In the genomic region with DNA sequence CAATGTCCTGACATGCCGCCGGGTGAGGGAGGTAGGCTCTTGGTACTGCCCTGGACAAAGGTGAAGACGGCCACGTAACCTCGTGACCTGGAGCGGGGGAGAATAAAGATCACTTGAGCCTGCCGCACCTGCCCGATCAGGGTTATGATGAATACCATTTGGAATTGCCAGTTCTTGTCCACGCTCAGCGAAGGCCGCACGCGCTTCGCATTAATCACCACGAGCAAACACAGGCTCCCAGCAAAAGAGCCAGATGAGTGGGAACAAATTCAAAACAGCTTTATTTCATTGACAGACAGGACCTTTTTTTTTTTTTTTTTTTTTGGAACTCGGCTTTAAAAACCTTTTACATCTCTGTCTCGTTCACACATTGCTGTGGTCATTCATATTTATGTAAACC, we compare ENCODE assay signal across 21 mouse cellular contexts.
DNase-seq lines count a peak whose midpoint lies in the region; ATAC-seq and TF ChIP-seq lines count a peak whose summit lies in the region.
"Had no signal": no experiment of that assay in that cellular context is flagged by ENCODE, and none has a peak within 500 bp of the region (broad histone marks: within the 10 kb centered on the region; RNA-seq: fewer than 3 reads in every experiment).

No protein-coding gene starts in this region.

- no peaks in the 10 kb centered on the region for H3K36me3 ChIP-seq in hindbrain, postnatal 0 days (ENCODE audit: insufficient read depth, low read length)
- no peaks in the 10 kb centered on the region for H3K36me3 ChIP-seq in hindbrain, embryonic 11.5 days (ENCODE audit: control insufficient read depth, insufficient read depth, low read length)
- H3K36me3 ChIP-seq: forebrain, embryonic 10.5 days; neural tube, embryonic 15.5 days had no signal

- H3K27me3 ChIP-seq in hindbrain, postnatal 0 days (ENCODE audit: insufficient read depth, low read length): no peaks in the 10 kb centered on the region
- no peaks in the 10 kb centered on the region for H3K27me3 ChIP-seq in hindbrain, embryonic 11.5 days (ENCODE audit: control insufficient read depth, insufficient read depth, low read length)

- no peaks in the 10 kb centered on the region for H3K4me1 ChIP-seq in hindbrain, postnatal 0 days (ENCODE audit: insufficient read depth, low read length)
- H3K4me1 ChIP-seq in hindbrain, embryonic 11.5 days (replicated peaks; ENCODE audit: control insufficient read depth, insufficient read depth, low read length): no peaks in the 10 kb centered on the region
- H3K4me1 ChIP-seq: neural tube, embryonic 15.5 days had no signal

- TF ChIP-seq CTCF in hindbrain, postnatal 0 days (IDR thresholded peaks at IDR 0.05; ENCODE audit: low read depth): no peak

- H3K4me2 ChIP-seq in hindbrain, postnatal 0 days (ENCODE audit: low read depth, low read length): no peak overlapping the region
- no peak overlapping the region for H3K4me2 ChIP-seq in hindbrain, embryonic 11.5 days (replicated peaks; ENCODE audit: low read depth, low read length)
- H3K4me2 ChIP-seq: midbrain, embryonic 11.5 days; neural tube, embryonic 15.5 days had no signal

- 73% methylated on average over 17 of the region's 17 CpGs for WGBS in hindbrain, postnatal 0 days
- WGBS in hindbrain, embryonic 11.5 days: 70% methylated on average over 17 of the region's 17 CpGs

- H3K27ac ChIP-seq in hindbrain, postnatal 0 days: no peak overlapping the region
- no peak overlapping the region for H3K27ac ChIP-seq in hindbrain, embryonic 11.5 days (ENCODE audit: low read depth, low read length)
- H3K27ac ChIP-seq: forebrain, embryonic 10.5 days; neural tube, embryonic 15.5 days had no signal

- ATAC-seq in hindbrain, postnatal 0 days: no peak
- ATAC-seq in hindbrain, embryonic 11.5 days (ENCODE audit: low FRiP score): no peak
- ATAC-seq: hindbrain, embryonic 16.5 days; intestine, embryonic 16.5 days had no signal

- H3K4me3 ChIP-seq in hindbrain, postnatal 0 days (ENCODE audit: low read length): no peak overlapping the region
- no peak overlapping the region for H3K4me3 ChIP-seq in hindbrain, embryonic 11.5 days (ENCODE audit: low read depth, low read length)
- H3K4me3 ChIP-seq: forebrain, embryonic 10.5 days; neural tube, embryonic 15.5 days had no signal

- H3K9ac ChIP-seq in hindbrain, postnatal 0 days (replicated peaks; ENCODE audit: low read length): no peak overlapping the region
- no peak overlapping the region for H3K9ac ChIP-seq in hindbrain, embryonic 11.5 days (ENCODE audit: low read depth, low read length)
- H3K9ac ChIP-seq: neural tube, embryonic 15.5 days had no signal

- H3K9me3 ChIP-seq in hindbrain, postnatal 0 days (ENCODE audit: low read length): no peaks in the 10 kb centered on the region
- no peaks in the 10 kb centered on the region for H3K9me3 ChIP-seq in hindbrain, embryonic 11.5 days (ENCODE audit: control insufficient read depth, low read length)
- H3K9me3 ChIP-seq: forebrain, embryonic 10.5 days; neural tube, embryonic 15.5 days had no signal

- peak; percentile 15 for DNase-seq in hindbrain, postnatal 0 days (ENCODE audit: low spot score)
- DNase-seq in hindbrain, embryonic 11.5 days (ENCODE audit: low spot score): no peak
- peak; percentile 12 to 27 for DNase-seq in kidney, postnatal 4 days
- no peak for DNase-seq in kidney, adult 18-20 months
- peak; percentile 44 for DNase-seq in embryo, embryonic 11 days
- DNase-seq in neural tube, embryonic 10.5 days (ENCODE audit: extremely low spot score, low spot score): no peak
- DNase-seq in gastrocnemius, postnatal 4 days (ENCODE audit: low spot score in 2 of 2): no peak
- DNase-seq: adrenal gland, postnatal 36 days; cerebellum, adult 11-12 months; cerebellum, postnatal 10 days; gastrocnemius, postnatal 36 days; lung, postnatal 10 days; right cerebral cortex, adult 18-20 months; right cerebral cortex, postnatal 4 days; thymus, adult 2 months; thymus, postnatal 4 days had no signal

Comparison
In these comparisons a context has a peak if more than half of its experiments do, and no peak if none do; other contexts are left out.
1. DNase-seq: peak in hindbrain, postnatal 0 days (single experiment), kidney, postnatal 4 days (2 of 2) and embryo, embryonic 11 days (single experiment); none in hindbrain, embryonic 11.5 days (single experiment), kidney, adult 18-20 months (single experiment), neural tube, embryonic 10.5 days (single experiment) and gastrocnemius, postnatal 4 days (0 of 2).